Mouse (Mus musculus) lung, postnatal 0 days (tissue): Measurements from ENCODE around the gene Ifna12. TPM values are rescaled to one million over a fixed set of nuclear protein-coding genes. Genes with fewer than 3 reads are reported as not detected.

Experiments
- ATAC-seq: fragments of 200-750 bp; cut with Nextera tagmentation; 2 replicates; pipeline ENCODE4 v1.8.0; 2017; ENCODE audit warnings: moderate library complexity
- DNase-seq: peaks from one replicate; pipeline ENCODE4 v3.0.0-alpha.2; 2016; ENCODE audit warnings: low spot score
- H3K27ac ChIP-seq: fragments of 300-500 bp; sonication (generic); 2 replicates; pipeline ENCODE4 v1.5.1; 2014; ENCODE audit warnings: antibody characterized with exemption, mild to moderate bottlenecking, low read length, mixed read lengths
- H3K27me3 ChIP-seq: fragments of 300-500 bp; sonication (generic); replicated peaks from 2 replicates; pipeline ENCODE4 v1.6.1; 2014; ENCODE audit warnings: low read length, mixed read lengths; ENCODE audit not compliant: insufficient read depth
- H3K36me3 ChIP-seq: fragments of 300-500 bp; sonication (generic); 2 replicates; pipeline ENCODE4 v1.6.1; 2014; ENCODE audit warnings: low read length, mixed read lengths; ENCODE audit not compliant: insufficient read depth
- H3K4me1 ChIP-seq: fragments of 300-500 bp; sonication (generic); 2 replicates; pipeline ENCODE4 v1.6.1; 2014; ENCODE audit warnings: antibody characterized with exemption, low read depth, low read length, mixed read lengths; ENCODE audit not compliant: insufficient read depth
- H3K4me2 ChIP-seq: fragments of 300-500 bp; sonication (generic); replicated peaks from 2 replicates; pipeline ENCODE4 v1.6.1; 2014; ENCODE audit warnings: low read depth, mild to moderate bottlenecking, low read length, moderate library complexity, mixed read lengths
- H3K4me3 ChIP-seq: fragments of 300-500 bp; sonication (generic); 2 replicates; pipeline ENCODE4 v1.5.1; 2014; ENCODE audit warnings: low read depth, low read length
- H3K9ac ChIP-seq: fragments of 300-500 bp; sonication (generic); replicated peaks from 2 replicates; pipeline ENCODE4 v1.6.1; 2014; ENCODE audit warnings: low read depth, mild to moderate bottlenecking
- H3K9me3 ChIP-seq: fragments of 300-500 bp; sonication (generic); 2 replicates; pipeline ENCODE4 v1.6.1; 2016; ENCODE audit warnings: low read length, mixed read lengths
- CTCF ChIP-seq: IDR thresholded peaks from 2 replicates; pipeline ENCODE4 v1.5.1; 2016; ENCODE audit warnings: antibody characterized with exemption, mild to moderate bottlenecking
- EP300 ChIP-seq: IDR thresholded peaks from 2 replicates; pipeline ENCODE4 v1.6.1; 2016; ENCODE audit warnings: antibody characterized with exemption, mild to moderate bottlenecking, control low read depth
- WGBS: fragments of 180-500 bp; shearing (Covaris S2); extraction: QIAGEN DNeasy Blood & Tissue Kit; methylation state at CpG from one replicate; pipeline ENCODE4 v1.1.7; 2014; 5-methylcytosine and 5-hydroxymethylcytosine counted together
- polyA plus RNA-seq: library from polyadenylated mRNA; unstranded; fragments of >200 nt; fragmentation: Nextera tagmentation; extraction: Ambion mirVana; gene quantifications from 2 replicates; pipeline ENCODE4 v1.2.1, GENCODE M21; 2015

Ifna12 gene
- not detected in 2 replicates for polyA plus RNA-seq

DNA sequence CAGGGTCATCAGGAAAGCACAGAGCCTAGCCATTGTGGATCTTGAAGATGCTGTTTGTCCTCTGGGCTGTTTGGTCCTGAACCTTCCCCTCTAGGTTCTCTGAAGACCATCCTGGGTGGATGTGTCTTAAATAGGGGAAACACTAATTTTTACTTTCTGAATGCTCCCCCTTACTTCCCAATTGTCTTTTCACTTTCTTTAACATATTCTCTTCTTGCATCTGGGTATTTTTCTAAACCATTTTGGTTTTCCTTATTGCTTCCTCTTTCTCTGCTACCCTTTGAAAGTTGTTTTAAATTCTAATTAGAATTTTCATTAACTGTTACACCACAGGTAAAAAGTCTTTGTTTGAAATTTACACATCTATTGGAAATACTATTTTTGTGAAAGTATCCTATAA lies at the start of gene Ifna12:
Gene Ifna12, minus strand, starts transcription at position 101 of the 400 bp plus-strand sequence.
- no peak within 1 kb of the TSS for H3K4me3 ChIP-seq
- ATAC-seq (no peak), DNase-seq (no peak)
- H3K27ac ChIP-seq, result no peak within 1 kb of the TSS
- no peaks in the 10 kb centered on the region for H3K27me3 ChIP-seq
- H3K9me3 ChIP-seq, result no peaks in the 10 kb centered on the region
- H3K4me2 ChIP-seq, result no peak within 1 kb of the TSS
- H3K4me1 ChIP-seq, result no peaks in the 10 kb centered on the region
- H3K36me3 ChIP-seq, result no peaks in the 10 kb centered on the region
- TF ChIP-seq CTCF, result no peak
- TF ChIP-seq EP300, result no peak
- no peak within 1 kb of the TSS for H3K9ac ChIP-seq

DNA sequence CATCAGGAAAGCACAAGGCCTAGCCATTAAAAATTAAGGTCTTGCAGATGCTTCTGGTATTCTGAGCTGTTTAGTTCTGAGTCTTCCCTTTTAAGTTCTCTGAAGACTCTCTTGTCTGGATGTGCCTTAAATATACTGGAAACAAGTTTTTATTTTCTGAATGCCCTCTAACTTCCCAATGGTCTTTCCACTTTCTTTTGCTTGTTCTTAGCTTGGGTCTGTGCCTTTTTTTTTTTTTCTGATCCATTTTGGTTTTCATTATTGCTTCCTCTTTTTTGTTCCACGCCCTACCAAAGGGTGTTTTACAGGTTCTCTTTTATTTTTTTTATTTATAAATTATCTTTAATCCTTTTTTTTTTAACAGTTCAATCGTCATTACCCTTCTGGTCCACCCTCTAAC lies 41.2 kb upstream of the Ifna12 start, which contains the start of gene Ifna13:
Gene Ifna13, minus strand, starts transcription at position 101 of the 400 bp plus-strand sequence.
- Histone ChIP-seq H3K9me3 (no peaks in the 10 kb centered on the region), H3K4me2 (no peak within 1 kb of the TSS), H3K27ac (no peak within 1 kb of the TSS), H3K27me3 (no peaks in the 10 kb centered on the region), H3K9ac (no peak within 1 kb of the TSS), H3K36me3 (no peaks in the 10 kb centered on the region), H3K4me1 (no peaks in the 10 kb centered on the region), H3K4me3 (no peak within 1 kb of the TSS)
- WGBS, result 42% methylated on average over 2 of the region's 2 CpGs
- TF ChIP-seq CTCF, result no peak
- no peak for TF ChIP-seq EP300
- DNase-seq, result no peak
- no peak for ATAC-seq

DNA sequence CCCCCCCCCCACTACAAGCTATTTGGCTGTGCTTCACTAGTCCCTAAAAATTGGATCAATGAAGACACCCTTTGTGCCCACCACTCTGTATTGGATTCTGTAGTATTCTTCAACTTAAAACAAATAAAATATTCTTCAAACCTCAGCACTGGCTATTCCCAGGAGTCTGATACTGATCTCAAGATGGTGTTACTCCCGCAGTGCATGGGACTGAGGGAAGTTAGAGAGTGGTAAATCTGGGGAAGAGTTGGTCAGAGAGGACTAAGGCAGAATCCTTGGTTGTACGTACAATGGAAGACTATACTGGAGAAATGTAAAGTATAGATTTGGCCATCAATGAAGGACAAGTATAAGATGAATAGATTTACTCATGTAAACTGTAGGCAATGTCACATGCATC lies 39.4 kb upstream of the Ifna12 start:
- no peak for DNase-seq
- ATAC-seq, result no peak
- no peak overlapping the region for H3K9ac ChIP-seq
- no peak overlapping the region for H3K4me3 ChIP-seq
- TF ChIP-seq CTCF, result no peak
- no peak for TF ChIP-seq EP300
- WGBS, result 14% methylated on average over 2 of the region's 2 CpGs
- no peaks in the 10 kb centered on the region for H3K4me1 ChIP-seq
- no peaks in the 10 kb centered on the region for H3K27me3 ChIP-seq
- no peaks in the 10 kb centered on the region for H3K36me3 ChIP-seq
- H3K4me2 ChIP-seq, result no peak overlapping the region
- H3K9me3 ChIP-seq, result no peaks in the 10 kb centered on the region
- H3K27ac ChIP-seq, result no peak overlapping the region

GRCm38 (mm10) chr4:88641077-88641831 lies 38.1 kb upstream of the Ifna12 start:
- Histone ChIP-seq H3K4me3 (peak overlapping the region; percentile 47), H3K27ac (no peak overlapping the region), H3K36me3 (no peaks in the 10 kb centered on the region), H3K4me1 (no peaks in the 10 kb centered on the region), H3K9ac (no peak overlapping the region), H3K4me2 (peak overlapping the region; percentile 58), H3K9me3 (no peaks in the 10 kb centered on the region), H3K27me3 (no peaks in the 10 kb centered on the region)
- WGBS, result 6% methylated on average over 11 of the region's 11 CpGs
- TF ChIP-seq CTCF (peak; percentile 88), EP300 (no peak)
- DNase-seq (peak; percentile 99), ATAC-seq (peak; percentile 94)

DNA sequence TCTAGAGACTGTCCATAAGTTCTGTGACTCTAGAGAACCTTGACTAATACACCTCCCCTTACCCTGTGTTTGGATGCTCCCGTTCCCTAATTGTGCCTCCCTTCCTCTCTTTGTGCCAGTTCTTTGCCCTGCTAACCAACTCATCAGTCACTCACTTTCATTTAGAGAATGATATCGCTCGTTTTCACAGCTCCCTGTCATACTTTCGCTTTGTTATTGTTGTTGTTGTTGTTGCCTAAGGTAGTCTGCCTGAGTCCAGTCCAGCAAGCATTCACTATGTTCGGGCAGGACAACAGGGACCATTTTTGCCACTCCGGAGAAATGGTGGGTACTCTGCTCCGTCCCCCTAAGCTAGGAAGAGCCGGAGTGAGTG lies 37.5 kb upstream of the Ifna12 start:
- H3K27ac ChIP-seq, result no peak overlapping the region
- H3K9me3 ChIP-seq, result no peaks in the 10 kb centered on the region
- no peaks in the 10 kb centered on the region for H3K4me1 ChIP-seq
- no peak for DNase-seq
- H3K27me3 ChIP-seq, result no peaks in the 10 kb centered on the region
- H3K4me2 ChIP-seq, result peak overlapping the region; percentile 58
- TF ChIP-seq EP300 (no peak), CTCF (no peak)
- H3K36me3 ChIP-seq, result no peaks in the 10 kb centered on the region
- no peak overlapping the region for H3K9ac ChIP-seq
- peak overlapping the region; percentile 47 for H3K4me3 ChIP-seq
- peak; percentile 8 for ATAC-seq
- WGBS, result 44% methylated on average over 8 of the region's 8 CpGs

DNA sequence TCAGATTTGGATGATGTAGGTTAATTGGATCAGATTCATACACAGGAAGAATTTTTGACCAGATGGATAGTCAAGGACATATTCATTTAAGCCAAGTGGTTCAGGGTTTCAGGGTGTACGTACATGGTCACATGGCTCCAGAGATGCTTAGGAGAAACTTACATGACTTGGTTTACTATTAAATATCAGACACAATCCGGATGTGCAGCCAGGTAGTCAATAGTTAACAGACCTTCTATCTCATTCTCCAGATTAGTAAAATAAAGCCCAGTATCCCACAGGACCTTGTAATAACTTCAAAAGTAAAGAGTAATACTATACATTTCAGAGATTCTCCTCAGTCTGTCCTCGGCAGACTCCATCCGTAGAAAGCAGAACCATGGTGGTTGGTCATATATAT lies 31.1 kb upstream of the Ifna12 start, which contains the start of gene C87499:
Gene C87499, minus strand, starts transcription at position 101 of the 400 bp plus-strand sequence.
- no peaks in the 10 kb centered on the region for H3K4me1 ChIP-seq
- no peak within 1 kb of the TSS for H3K4me2 ChIP-seq
- H3K9ac ChIP-seq, result no peak within 1 kb of the TSS
- no peaks in the 10 kb centered on the region for H3K36me3 ChIP-seq
- no peaks in the 10 kb centered on the region for H3K9me3 ChIP-seq
- no peaks in the 10 kb centered on the region for H3K27me3 ChIP-seq
- no peak for DNase-seq
- no peak for ATAC-seq
- H3K27ac ChIP-seq, result no peak within 1 kb of the TSS
- TF ChIP-seq EP300 (no peak), CTCF (no peak)
- 85% methylated on average over 4 of the region's 4 CpGs for WGBS
- no peak within 1 kb of the TSS for H3K4me3 ChIP-seq
